Mouse (Mus musculus): ENCODE results near the gene 1700020L24Rik. TPM values are rescaled to one million over a fixed set of nuclear protein-coding genes. Genes with fewer than 3 reads are reported as not detected.

The 1700020L24Rik gene
- polyA plus RNA-seq, 2 experiments, result 0.33 to 0.57 TPM

DNA sequence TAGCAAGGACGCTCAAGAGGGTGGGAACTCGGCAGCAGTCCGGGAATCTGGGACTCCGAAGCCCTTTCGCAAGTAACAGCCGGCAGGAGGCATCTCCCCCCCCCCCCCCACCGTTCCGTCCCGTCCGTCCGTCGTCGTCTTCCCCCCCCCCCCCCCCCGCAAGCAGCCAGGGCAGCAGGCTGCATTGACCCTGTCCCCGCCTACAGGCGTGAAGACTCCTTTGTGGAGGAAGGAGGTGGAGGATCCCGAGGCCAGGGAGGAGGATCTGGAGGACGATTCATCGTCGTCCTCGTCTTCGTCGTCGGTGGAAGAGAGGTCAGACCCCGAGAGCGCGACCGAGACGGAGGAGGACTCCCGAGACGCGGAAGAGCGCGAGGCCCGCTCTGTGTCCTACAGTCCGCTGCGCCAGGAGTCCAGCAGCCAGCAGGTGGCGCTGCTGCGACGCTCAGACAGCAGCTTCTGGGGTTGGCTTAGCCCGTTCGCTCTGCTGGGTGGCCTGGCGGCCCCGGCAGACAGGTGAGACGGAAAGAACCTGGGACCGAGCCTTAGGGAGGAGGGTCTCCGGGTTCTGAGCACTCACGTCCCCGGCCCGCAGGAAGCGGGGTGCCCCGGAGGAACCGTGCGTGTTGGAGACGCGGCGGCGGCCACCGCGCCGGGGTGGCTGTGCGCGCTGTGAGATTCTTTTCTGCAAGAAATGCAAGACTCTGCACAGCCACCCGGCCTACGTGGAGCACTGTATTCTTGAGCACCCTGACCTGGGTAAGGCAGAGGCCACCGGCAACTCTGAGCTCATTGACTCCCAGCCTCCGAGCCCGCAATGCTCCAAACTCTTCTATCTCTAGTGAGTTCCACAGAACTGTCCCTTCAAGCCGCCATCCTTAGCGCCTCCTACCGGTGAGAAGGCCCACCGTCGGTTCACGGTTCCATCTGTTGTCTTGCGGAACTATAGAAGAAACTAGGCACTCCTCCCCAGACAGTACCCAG, 2.9 kb downstream of the 1700020L24Rik start:
- Histone ChIP-seq H3K4me3 (replicated peaks; ENCODE audit: low read length) (peak overlapping the region; percentile 55), H3K9me3 (ENCODE audit: control insufficient read depth, low read length) (no peaks in the 10 kb centered on the region), H3K4me1 (ENCODE audit: control insufficient read depth, insufficient read depth, low read length) (no peaks in the 10 kb centered on the region; the same call in 1 of the 2 replicates), H3K4me2 (replicated peaks; ENCODE audit: low read depth, low read length, severe bottlenecking) (peak overlapping the region; percentile 92), H3K27ac (replicated peaks; ENCODE audit: low read depth, low read length) (no peak overlapping the region), H3K27me3 (ENCODE audit: control insufficient read depth, insufficient read depth, low read length) (peaks cover 44% of the 10 kb centered on the region), H3K9ac (ENCODE audit: low read depth, low read length, severe bottlenecking) (peak overlapping the region; percentile 56), H3K36me3 (ENCODE audit: control insufficient read depth, insufficient read depth, low read length) (no peaks in the 10 kb centered on the region)
- peak; percentile 89 for DNase-seq (ENCODE audit: low spot score)
- ATAC-seq (ENCODE audit: low FRiP score, low read depth), result peak; percentile 93
- 0 out of 2 replicates have a peak, but pooled peaks have one; percentile 57 for TF ChIP-seq POLR2A (IDR thresholded peaks at IDR 0.05; ENCODE audit: borderline replicate concordance, extremely low read depth, insufficient read depth, insufficient read length)
- under 1% methylated on average over 44 of the region's 75 CpGs for WGBS

GRCm38 (mm10) chr11:83441235-83441634, 3.8 kb downstream of the 1700020L24Rik start:
- no peak overlapping the region for H3K27ac ChIP-seq (replicated peaks; ENCODE audit: low read depth, low read length)
- no peaks in the 10 kb centered on the region for H3K36me3 ChIP-seq (ENCODE audit: control insufficient read depth, insufficient read depth, low read length)
- no peak for TF ChIP-seq POLR2A (IDR thresholded peaks at IDR 0.05; ENCODE audit: borderline replicate concordance, extremely low read depth, insufficient read depth, insufficient read length)
- H3K9ac ChIP-seq (ENCODE audit: low read depth, low read length, severe bottlenecking), result no peak overlapping the region
- WGBS, result 43% methylated on average over 6 of the region's 7 CpGs
- H3K4me3 ChIP-seq (replicated peaks; ENCODE audit: low read length), result no peak overlapping the region
- no peak for DNase-seq (ENCODE audit: low spot score)
- ATAC-seq (ENCODE audit: low FRiP score, low read depth), result no peak
- H3K27me3 ChIP-seq (ENCODE audit: control insufficient read depth, insufficient read depth, low read length), result peaks cover 51% of the 10 kb centered on the region
- no peaks in the 10 kb centered on the region; the same call in 1 of the 2 replicates for H3K4me1 ChIP-seq (ENCODE audit: control insufficient read depth, insufficient read depth, low read length)
- H3K4me2 ChIP-seq (replicated peaks; ENCODE audit: low read depth, low read length, severe bottlenecking), result no peak overlapping the region
- no peaks in the 10 kb centered on the region for H3K9me3 ChIP-seq (ENCODE audit: control insufficient read depth, low read length)

DNA sequence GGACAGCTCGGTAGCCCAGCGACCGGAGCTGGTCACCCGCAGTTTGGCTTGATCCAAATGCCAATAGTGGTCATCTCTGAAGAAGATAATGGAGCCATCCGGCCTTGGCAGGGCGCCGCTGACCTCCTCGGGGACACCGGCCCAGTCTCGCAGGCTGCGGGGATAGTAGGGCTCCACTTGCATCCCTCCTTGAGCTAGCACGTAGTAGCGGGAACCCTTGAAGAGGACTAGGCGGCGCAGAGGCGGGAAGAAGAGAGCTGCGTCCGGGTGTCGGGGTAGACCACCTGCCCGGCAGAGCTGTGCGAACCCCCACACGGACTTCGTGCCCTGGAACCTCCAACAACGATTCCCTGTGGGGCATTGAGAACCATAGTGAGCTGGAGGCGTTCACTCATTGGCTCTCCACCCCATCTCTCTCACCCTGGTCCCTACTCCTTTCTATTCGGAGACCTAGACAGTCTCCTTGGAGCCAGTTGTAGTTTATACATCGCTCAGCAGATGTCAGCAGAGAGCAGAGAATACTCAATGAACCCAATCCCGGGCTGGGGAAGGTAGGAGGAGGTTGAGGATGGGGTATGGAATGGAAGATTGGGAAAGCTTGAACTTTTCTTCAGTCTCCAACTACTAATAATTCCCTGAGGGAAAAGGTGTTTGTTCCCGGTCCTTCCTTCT, 5.3 kb downstream of the 1700020L24Rik start:
- Histone ChIP-seq H3K4me1 (ENCODE audit: control insufficient read depth, insufficient read depth, low read length) (no peaks in the 10 kb centered on the region; the same call in 1 of the 2 replicates), H3K9me3 (ENCODE audit: control insufficient read depth, low read length) (no peaks in the 10 kb centered on the region), H3K4me2 (replicated peaks; ENCODE audit: low read depth, low read length, severe bottlenecking) (peak overlapping the region; percentile 39), H3K27me3 (ENCODE audit: control insufficient read depth, insufficient read depth, low read length) (peaks cover 56% of the 10 kb centered on the region), H3K9ac (ENCODE audit: low read depth, low read length, severe bottlenecking) (no peak overlapping the region), H3K27ac (replicated peaks; ENCODE audit: low read depth, low read length) (no peak overlapping the region), H3K4me3 (replicated peaks; ENCODE audit: low read length) (peak overlapping the region; percentile 13), H3K36me3 (ENCODE audit: control insufficient read depth, insufficient read depth, low read length) (no peaks in the 10 kb centered on the region)
- TF ChIP-seq POLR2A (IDR thresholded peaks at IDR 0.05; ENCODE audit: borderline replicate concordance, extremely low read depth, insufficient read depth, insufficient read length), result no peak
- DNase-seq (ENCODE audit: low spot score), result peak; percentile 85
- ATAC-seq (ENCODE audit: low FRiP score, low read depth), result no peak; the same call in 1 of the 2 replicates
- WGBS, result 13% methylated on average over 27 of the region's 29 CpGs

- peaks cover 56% of the 10 kb centered on the region for H3K27me3 ChIP-seq (ENCODE audit: control insufficient read depth, insufficient read depth, low read length)
- ATAC-seq (ENCODE audit: low FRiP score, low read depth), result no peak
- no peak for TF ChIP-seq POLR2A (IDR thresholded peaks at IDR 0.05; ENCODE audit: borderline replicate concordance, extremely low read depth, insufficient read depth, insufficient read length)
- peaks cover 4% of the 10 kb centered on the region; the same call in 1 of the 2 replicates for H3K4me1 ChIP-seq (ENCODE audit: control insufficient read depth, insufficient read depth, low read length)
- WGBS, result 4% methylated on average over 7 of the region's 7 CpGs
- H3K4me3 ChIP-seq (replicated peaks; ENCODE audit: low read length), result no peak overlapping the region
- no peak overlapping the region for H3K9ac ChIP-seq (ENCODE audit: low read depth, low read length, severe bottlenecking)
- H3K27ac ChIP-seq (replicated peaks; ENCODE audit: low read depth, low read length), result no peak overlapping the region
- no peaks in the 10 kb centered on the region for H3K9me3 ChIP-seq (ENCODE audit: control insufficient read depth, low read length)
- no peak overlapping the region for H3K4me2 ChIP-seq (replicated peaks; ENCODE audit: low read depth, low read length, severe bottlenecking)
- H3K36me3 ChIP-seq (ENCODE audit: control insufficient read depth, insufficient read depth, low read length), result no peaks in the 10 kb centered on the region
- no peak for DNase-seq (ENCODE audit: low spot score)
These were observed 6.3 kb downstream of the 1700020L24Rik start for GRCm38 (mm10) chr11:83443824-83444223.

- no peaks in the 10 kb centered on the region for H3K36me3 ChIP-seq (ENCODE audit: control insufficient read depth, insufficient read depth, low read length)
These were observed 7.5 kb downstream of the 1700020L24Rik start for GRCm38 (mm10) chr11:83445001-83445400.

More at GRCm38 (mm10) chr11:83445001-83445400, 7.5 kb downstream of the 1700020L24Rik start:
- H3K4me2 ChIP-seq (replicated peaks; ENCODE audit: low read depth, low read length, severe bottlenecking), result peak overlapping the region; percentile 35
- peaks cover 9% of the 10 kb centered on the region; the same call in 1 of the 2 replicates for H3K4me1 ChIP-seq (ENCODE audit: control insufficient read depth, insufficient read depth, low read length)
- no peak for TF ChIP-seq POLR2A (IDR thresholded peaks at IDR 0.05; ENCODE audit: borderline replicate concordance, extremely low read depth, insufficient read depth, insufficient read length)
- 31% methylated on average over 19 of the region's 19 CpGs for WGBS
- ATAC-seq (ENCODE audit: low FRiP score, low read depth), result no peak
- no peak overlapping the region for H3K9ac ChIP-seq (ENCODE audit: low read depth, low read length, severe bottlenecking)
- DNase-seq (ENCODE audit: low spot score), result no peak
- H3K27me3 ChIP-seq (ENCODE audit: control insufficient read depth, insufficient read depth, low read length), result peaks cover 56% of the 10 kb centered on the region
- no peaks in the 10 kb centered on the region for H3K9me3 ChIP-seq (ENCODE audit: control insufficient read depth, low read length)
- H3K4me3 ChIP-seq (replicated peaks; ENCODE audit: low read length), result peak overlapping the region; percentile 15
- no peak overlapping the region for H3K27ac ChIP-seq (replicated peaks; ENCODE audit: low read depth, low read length)
